Mouse (Mus musculus) gastrocnemius, postnatal 25 days (tissue): Measurements from ENCODE around the gene Tnni1. TPM values are rescaled to one million over a fixed set of nuclear protein-coding genes. Genes with fewer than 3 reads are reported as not detected.

Experiments
- DNase-seq: peaks from one replicate; pipeline ENCODE4 v3.0.0; 2022
- total RNA-seq, 2 experiments: library from RNA; stranded (reverse); gene quantifications; 1 replicate in 1 of 2; 2 replicates in 1 of 2; pipeline ENCODE4 v1.2.3; 2021

The Tnni1 gene
- total RNA-seq, 2 experiments from 2014 or later: 73.2 to 356 TPM

DNA sequence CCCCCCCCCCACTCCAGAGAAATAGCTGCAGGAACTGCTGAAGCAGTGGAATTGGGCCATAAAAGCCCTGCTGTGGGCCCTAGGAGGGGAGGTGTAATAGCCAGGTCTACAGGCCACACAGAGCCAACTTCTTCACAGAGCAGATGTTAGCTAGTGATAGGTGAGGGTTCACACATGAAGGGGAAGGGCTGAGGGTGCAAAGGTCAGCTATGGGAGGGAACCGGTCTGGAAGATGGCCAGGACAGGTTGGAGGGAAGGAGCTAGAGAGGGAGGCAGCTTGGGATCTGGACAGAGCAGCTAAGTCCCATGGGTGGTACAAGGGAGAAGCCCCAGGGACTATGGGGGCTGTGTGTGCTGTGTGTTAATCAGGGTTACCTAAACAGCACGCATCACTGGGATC is 30.9 kb downstream of the Tnni1 start:
- DNase-seq: no peak

DNA sequence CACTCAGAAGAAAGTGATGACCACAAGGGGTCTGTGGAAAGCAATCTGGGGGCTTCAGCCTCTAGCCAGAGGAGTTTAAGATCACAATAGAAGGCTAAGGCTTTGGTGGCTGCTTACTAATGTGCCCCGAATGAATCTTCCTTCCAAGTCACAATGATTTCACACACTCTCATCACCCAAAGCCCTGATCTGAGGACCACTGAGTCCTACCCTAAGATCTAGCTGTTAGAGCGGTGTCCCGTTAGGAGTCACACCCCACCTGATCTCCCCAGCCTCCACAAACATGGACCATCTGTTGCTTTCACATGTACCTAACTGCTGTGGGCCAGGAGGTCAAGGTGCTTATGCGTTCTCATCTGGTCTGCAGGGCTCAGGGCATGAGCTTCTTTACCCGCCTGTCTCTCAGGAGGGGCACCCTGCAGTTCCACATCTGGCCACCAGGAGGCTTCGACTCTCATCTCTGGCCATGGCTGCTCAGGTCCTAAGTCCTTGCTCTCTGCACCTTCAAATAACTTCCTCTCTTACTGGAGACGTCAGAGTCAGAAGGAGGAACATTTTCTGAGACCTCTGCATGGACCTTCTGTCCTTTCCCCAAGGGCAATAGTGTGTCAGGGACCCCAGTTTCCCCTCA is 31.9 kb downstream of the Tnni1 start:
- DNase-seq: peak; percentile 59

GRCm38 (mm10) chr1:135812205-135812604 is 33.0 kb downstream of the Tnni1 start:
- no peak for DNase-seq

GRCm38 (mm10) chr1:135812618-135813017 is 33.4 kb downstream of the Tnni1 start:
- no peak for DNase-seq

DNA sequence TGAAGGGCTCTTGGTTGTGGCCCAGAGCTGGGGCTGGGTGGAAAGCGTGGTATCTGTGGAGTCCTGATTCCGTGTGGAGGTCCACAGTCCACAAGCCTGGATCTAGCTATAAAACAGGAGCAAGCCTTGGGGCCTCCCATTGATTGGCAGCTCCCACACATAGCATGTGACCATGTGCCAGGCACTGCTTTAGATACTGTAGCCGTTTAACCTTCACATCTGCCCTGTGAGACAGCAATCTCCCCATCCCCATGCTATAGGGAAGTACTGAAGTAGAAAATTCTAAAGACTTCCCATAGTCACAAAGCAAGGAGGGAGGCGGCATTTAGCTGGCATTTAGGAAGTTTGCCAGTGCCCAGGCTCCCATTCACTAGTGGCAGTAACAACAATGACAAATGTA is 33.8 kb downstream of the Tnni1 start:
- DNase-seq: no peak

DNA sequence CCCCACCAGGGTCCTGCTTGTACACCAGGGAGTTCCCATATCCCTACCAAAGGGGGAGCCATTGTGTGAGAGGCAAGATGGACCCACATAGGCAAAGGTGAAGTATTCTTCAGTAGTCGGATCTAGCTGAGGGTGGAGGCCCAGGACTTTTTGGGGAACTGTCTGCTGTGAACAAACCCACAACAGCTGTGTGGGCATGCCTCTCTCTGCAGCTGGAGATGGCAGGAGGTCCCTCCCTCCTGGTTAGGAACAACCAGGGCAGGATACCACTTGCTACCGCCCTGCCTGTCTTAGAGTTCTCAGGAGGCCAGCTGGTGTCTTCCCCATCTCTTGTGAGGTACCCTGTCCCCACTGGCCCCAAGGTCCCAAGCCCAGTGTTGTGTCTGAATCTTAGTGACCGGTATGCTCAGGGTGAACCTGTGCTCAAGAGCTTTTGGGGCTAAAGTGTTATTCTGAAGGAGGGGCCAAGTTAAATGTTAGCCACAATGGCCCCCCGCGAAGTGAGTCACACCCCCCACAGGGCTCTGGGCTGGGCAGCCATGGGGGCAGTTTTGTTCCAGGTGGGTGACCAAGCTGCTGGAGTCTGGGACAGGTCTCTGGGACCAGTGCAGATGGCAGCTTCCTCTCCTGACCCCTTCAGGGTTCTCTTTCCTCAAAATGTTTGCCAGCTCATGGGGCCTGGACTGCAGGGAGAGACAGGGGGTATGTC is 34.6 kb downstream of the Tnni1 start:
- DNase-seq: no peak

GRCm38 (mm10) chr1:135814531-135814930 is 35.3 kb downstream of the Tnni1 start:
- DNase-seq: no peak

DNA sequence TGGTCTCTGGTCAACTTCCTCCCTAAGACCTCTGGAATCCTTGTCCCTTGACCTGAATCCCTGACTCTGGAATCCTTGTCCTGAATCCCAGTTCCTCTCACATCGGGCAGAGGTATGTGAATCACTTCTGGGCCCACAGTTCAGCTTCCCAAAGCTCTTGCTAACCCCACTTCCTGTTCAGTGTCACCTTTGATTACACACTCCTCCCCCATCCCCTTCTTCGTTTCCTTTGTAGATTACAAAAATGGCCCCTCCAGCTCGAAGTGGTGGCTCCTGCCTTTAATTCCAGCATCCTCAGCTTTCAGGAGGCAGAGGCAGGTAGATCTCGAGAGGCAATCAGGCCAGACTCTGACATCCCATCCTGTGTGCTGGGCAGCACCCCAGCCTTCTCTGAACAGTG is 38.4 kb downstream of the Tnni1 start:
- no peak for DNase-seq

DNA sequence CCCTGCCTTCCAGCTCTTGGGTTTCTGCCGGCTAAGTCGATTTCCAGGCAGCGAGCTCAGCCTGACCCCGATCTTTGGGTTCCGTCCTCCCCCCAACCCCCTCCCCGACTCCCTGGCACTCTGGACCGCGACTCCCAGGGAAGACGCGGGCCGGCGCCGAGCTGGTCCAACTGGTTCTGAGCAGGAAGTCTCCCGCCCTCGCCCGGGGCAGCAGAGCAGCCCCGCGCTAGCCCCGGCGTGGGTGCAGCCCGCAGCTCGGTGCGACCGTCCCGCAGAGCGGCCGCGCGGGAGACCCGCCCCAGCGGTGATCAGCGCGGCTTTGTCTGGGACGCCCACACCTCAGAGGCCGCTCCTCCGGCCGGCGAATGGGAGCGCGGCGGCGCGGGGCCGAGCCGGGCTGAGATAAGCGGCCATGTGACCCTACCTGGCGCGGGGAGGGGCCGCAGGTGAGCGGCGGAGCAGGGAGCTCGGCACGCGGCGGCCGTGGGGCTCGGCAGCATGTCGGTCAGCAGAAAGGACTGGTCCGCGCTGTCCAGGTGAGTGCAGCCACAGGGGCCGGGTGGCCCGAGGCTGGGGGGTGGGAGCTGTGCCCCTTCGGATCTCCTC is 39.4 kb downstream of the Tnni1 start, which contains the start of gene Lad1:
Gene Lad1 (plus strand): TSS at position 118 of the 606 bp plus-strand sequence.
- no peak for DNase-seq

- no peak for DNase-seq
These were observed 40.8 kb downstream of the Tnni1 start for GRCm38 (mm10) chr1:135820071-135820470.

DNA sequence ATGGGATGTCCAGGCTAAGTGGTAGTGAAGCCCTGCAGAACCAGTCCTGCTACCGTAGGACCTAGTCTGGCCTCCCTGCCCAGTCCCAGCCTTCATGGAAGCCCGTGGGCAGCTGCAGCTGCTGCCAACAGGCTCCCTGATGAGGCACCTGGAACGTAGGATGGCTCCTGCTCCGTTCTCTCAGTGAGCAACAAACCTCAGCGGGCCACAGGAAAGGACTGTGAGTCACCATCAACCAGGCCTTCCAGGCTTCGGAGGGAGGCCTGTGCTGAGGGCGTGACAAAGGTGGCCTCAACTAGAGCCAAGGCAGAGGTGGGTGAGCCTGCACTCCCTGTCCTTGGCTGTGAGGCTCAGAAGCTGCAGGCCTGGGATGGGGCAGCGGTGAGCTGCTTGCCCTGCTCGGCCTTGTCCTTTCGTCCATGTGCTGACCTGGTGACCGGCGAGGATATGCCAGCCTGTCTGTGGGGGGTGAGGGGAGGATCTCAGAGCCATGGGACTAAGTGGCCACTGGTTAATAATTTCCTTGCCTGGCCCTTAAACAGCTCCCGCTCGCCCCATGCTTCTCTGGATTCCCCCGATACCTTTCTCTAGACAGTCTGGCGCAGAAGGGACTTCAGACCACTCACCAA is 41.6 kb downstream of the Tnni1 start:
- DNase-seq: no peak

GRCm38 (mm10) chr1:135821780-135822179 is 42.5 kb downstream of the Tnni1 start:
- DNase-seq: no peak

DNA sequence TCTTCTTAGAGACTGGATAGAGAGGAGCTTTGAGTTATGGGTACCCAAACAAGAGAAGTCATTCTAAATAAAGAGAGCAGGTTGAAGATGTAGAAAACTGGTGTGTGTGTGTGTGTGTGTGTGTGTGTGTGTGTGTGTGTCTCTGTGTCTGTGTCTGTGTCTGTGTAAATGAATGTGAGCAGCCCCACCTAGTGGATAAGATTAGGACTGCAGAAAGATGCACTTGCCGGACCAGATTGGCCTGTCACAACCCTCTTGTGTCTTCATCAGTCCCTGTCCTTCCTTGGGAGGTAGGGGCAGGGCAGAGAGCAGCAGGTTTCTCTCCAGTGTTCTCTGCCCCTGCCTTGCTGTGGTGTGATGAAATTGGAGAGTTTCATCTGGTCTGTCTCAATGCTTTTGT is 49.7 kb downstream of the Tnni1 start:
- DNase-seq: no peak

DNA sequence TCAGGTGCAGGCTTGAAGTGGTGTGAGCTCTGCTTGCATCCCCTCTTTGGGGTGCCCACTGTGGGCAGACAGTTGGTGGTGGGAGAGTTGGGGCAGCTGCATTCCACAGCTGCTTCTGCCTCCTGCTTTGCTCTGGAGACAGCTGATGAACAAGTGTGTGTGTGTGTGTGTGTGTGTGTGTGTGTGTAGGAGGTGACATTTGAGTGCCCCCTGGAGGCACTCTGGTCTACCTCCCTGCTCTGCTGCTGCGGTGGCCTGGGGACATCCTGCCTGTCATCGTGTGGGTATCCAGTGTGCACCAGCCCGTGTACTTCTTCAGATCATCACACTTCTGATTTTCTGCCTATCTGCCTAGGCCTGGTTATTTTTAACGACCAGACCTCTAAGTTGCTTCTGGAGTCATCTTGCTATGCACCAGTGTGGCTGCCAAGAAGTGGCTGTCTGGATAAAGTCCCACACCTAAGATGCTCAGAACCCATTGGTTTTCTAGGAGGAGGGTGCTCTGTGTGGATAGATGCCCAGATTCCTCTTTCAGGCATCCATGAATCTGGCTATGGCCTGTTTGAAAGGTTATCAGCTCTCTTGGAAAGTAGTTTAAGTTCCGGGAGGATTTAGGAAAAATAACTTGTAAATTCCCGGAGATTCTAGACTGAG is 55.1 kb downstream of the Tnni1 start:
- no peak for DNase-seq

- no peak for DNase-seq
These were observed 55.7 kb downstream of the Tnni1 start for GRCm38 (mm10) chr1:135834983-135835382.

DNA sequence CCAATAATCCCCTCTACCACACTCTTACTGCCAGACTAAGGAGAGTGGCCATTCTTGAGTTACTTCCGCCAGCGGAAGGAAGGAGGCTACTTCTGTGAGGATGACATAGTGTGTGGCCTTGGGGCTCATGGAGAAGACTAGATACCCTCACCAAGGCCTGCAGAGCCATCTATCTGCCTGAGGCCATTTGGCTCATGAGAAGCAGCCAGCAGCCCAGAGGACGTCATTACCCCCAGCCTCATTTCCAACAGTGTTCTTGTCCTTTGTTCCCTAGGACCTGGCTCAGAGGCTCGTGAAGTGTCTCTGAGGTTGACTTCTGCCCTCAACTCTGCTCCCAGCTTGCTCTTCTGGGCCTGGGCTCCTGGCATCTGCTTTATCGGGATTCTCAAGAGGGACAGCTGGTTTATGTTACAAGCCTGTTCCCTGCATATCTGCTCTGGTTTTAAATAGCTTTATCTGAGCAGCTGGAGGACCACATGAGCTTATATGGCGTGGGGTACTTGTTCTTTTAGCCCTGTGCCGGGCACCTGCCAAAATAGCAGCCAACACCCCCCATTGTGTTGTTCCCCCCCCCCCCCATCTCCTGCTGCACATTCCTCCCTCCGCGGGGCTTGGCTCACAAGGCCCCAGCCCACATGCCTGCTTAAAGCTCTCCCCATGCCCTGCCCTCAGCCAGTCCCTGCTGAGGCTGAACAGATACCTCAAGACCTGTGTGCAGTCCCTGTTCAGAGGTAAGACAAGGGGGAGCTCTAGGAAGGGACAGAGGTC is 56.7 kb downstream of the Tnni1 start, which contains the start of gene Tnnt2:
Gene Tnnt2 (plus strand): TSS at position 639 of the 768 bp plus-strand sequence.
- no peak for DNase-seq

- DNase-seq: no peak
These were observed 59.4 kb downstream of the Tnni1 start for GRCm38 (mm10) chr1:135838626-135839025.

DNA sequence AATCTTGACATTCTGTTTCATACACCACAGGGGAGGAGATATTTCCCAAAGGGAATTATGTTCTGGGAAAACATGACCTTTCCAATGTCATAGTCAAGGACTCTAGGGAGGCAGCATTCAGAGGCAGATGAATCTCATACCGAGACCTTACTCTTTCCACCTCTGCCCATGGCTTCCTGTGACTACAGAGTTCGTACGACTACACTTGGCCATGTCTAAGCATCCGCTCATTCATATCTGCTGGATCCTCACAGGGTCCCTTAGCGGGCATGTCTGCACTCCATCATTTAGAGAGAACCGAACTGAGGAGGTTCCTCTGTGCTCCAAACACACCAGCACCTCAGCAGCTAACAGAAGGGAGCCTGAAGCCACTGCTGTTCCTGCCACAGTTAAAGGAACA is 59.8 kb downstream of the Tnni1 start:
- no peak for DNase-seq

- DNase-seq: no peak
These were observed 61.6 kb downstream of the Tnni1 start for GRCm38 (mm10) chr1:135840675-135841395.

- no peak for DNase-seq
These were observed 64.5 kb downstream of the Tnni1 start for GRCm38 (mm10) chr1:135843519-135844262.
